Mouse (Mus musculus) neural tube, embryonic 13.5 days (tissue): ENCODE measurements around the gene Vegfb. TPM values are rescaled to one million over a fixed set of nuclear protein-coding genes. Genes with fewer than 3 reads are reported as not detected.
"Not testable (repeated sequence)": the region's sequence is repeated elsewhere in the genome, so short reads cannot be mapped to it uniquely, and the experiment has no call there.

Experiments
- ATAC-seq: fragments of 200-750 bp; cut with Nextera tagmentation; 2 replicates; pipeline ENCODE4 v1.8.0; 2017; ENCODE audit warnings: low read depth, mild to moderate bottlenecking, moderate TSS enrichment, moderate library complexity
- H3K27ac ChIP-seq: fragments of 300-500 bp; sonication (generic); replicated peaks from 2 replicates; pipeline ENCODE4 v1.5.1; 2015; ENCODE audit warnings: moderate library complexity, mild to moderate bottlenecking, inconsistent platforms
- H3K27me3 ChIP-seq: fragments of 300-500 bp; sonication (generic); 2 replicates; pipeline ENCODE4 v1.6.1; 2015; ENCODE audit warnings: mild to moderate bottlenecking, inconsistent platforms
- H3K36me3 ChIP-seq: fragments of 300-500 bp; sonication (generic); 2 replicates; pipeline ENCODE4 v1.6.1; 2015; ENCODE audit warnings: mild to moderate bottlenecking, inconsistent platforms
- H3K4me1 ChIP-seq: fragments of 300-500 bp; sonication (generic); replicated peaks from 2 replicates; pipeline ENCODE4 v1.6.1; 2015; ENCODE audit warnings: inconsistent platforms
- H3K4me2 ChIP-seq: fragments of 300-500 bp; sonication (generic); 2 replicates; pipeline ENCODE4 v1.6.1; 2015; ENCODE audit warnings: inconsistent platforms, mild to moderate bottlenecking, moderate library complexity
- H3K4me3 ChIP-seq: fragments of 300-500 bp; sonication (generic); 2 replicates; pipeline ENCODE4 v1.5.1; 2015; ENCODE audit warnings: mild to moderate bottlenecking, inconsistent platforms
- H3K9ac ChIP-seq: fragments of 300-500 bp; sonication (generic); 2 replicates; pipeline ENCODE4 v1.6.1; 2015; ENCODE audit warnings: moderate library complexity, mild to moderate bottlenecking, inconsistent platforms
- H3K9me3 ChIP-seq: fragments of 300-500 bp; sonication (generic); 2 replicates; pipeline ENCODE4 v1.6.1; 2016; ENCODE audit warnings: inconsistent platforms
- WGBS: fragments of 180-500 bp; shearing (Covaris S2); methylation state at CpG from one replicate; pipeline ENCODE4 v1.1.7; 2015; 5-methylcytosine and 5-hydroxymethylcytosine counted together
- polyA plus RNA-seq: library from polyadenylated mRNA; unstranded; fragments of >200 nt; fragmentation: Nextera tagmentation; extraction: Ambion mirVana; gene quantifications from 2 replicates; pipeline ENCODE4 v1.2.1, GENCODE M21; 2015

Vegfb gene
- polyA plus RNA-seq, 1 experiment from 2014 or later, result 39.3 TPM

DNA sequence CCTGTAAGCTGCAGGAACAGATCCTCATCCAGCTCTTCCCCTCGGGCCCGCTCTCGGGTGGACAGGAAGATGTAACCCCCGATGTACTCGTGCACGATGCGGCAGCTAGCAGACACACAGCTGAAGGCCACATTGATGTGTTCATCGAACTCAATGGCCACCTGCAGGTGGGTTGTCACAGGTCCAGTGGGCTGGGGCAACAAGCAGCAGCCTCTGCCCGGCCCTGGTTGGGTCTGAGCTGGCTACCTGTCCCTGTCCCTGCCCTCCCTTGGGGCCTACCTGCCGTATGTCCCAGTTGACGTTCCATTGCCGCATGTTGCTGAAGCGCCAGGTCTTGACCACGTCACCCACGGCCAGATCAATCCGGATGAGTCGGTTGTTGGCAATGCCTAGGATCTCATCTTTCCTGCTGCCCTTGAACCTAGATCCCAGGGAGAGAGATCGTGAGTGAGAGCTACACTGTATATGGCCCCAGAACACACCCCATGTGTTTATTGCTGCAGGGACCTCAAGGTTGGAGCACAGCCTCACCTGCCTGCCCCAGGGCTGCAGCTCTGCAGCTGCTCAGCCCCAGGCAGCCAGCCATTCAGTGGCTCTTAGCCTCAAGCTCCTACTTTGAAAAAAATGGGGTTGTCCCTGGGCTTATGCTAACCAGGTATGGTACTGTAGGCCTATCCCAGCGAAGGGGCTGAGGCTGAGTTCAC lies 12.1 kb upstream of the Vegfb start:
- H3K27ac ChIP-seq, result no peak overlapping the region
- WGBS, result 92% methylated on average over 19 of the region's 19 CpGs
- no peak overlapping the region for H3K9ac ChIP-seq
- no peak overlapping the region for H3K4me2 ChIP-seq
- H3K9me3 ChIP-seq, result no peaks in the 10 kb centered on the region
- peaks cover 25% of the 10 kb centered on the region for H3K36me3 ChIP-seq
- H3K4me3 ChIP-seq, result no peak overlapping the region
- H3K27me3 ChIP-seq, result no peaks in the 10 kb centered on the region
- H3K4me1 ChIP-seq, result peaks cover 28% of the 10 kb centered on the region
- ATAC-seq, result no peak

DNA sequence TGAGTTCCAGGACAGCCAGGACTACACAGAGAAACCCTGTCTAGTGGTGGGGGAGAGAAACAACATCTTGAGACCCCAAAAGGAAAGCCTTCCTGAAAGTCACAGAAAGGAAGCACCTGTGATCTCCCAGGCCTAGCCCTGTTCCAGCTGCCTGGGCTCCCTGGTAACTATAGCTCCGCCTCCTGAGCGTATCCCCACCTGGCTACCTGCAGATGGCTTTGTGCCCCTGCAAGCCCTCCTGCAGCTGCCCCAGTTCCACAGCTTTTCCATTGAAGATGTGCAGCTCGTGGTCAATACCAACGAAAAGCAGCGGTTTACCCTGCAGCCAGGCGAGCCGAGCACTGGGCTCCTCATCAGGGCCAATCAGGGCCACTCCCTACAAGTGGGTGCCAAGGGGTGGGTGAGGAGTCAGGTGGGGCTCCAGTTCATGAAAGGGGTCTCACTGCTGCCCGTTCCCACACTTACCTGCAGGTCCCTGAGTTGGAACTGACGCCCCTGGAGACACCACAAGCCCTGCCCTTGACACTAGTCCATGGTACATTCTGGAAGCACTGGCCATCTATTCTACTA lies 10.4 kb upstream of the Vegfb start:
- peaks cover 25% of the 10 kb centered on the region for H3K36me3 ChIP-seq
- no peak overlapping the region for H3K4me2 ChIP-seq
- no peaks in the 10 kb centered on the region for H3K9me3 ChIP-seq
- H3K27ac ChIP-seq, result no peak overlapping the region
- H3K4me1 ChIP-seq, result peaks cover 43% of the 10 kb centered on the region
- WGBS, result 84% methylated on average over 9 of the region's 9 CpGs
- H3K9ac ChIP-seq, result no peak overlapping the region
- no peak overlapping the region for H3K4me3 ChIP-seq
- ATAC-seq, result no peak
- no peaks in the 10 kb centered on the region for H3K27me3 ChIP-seq

DNA sequence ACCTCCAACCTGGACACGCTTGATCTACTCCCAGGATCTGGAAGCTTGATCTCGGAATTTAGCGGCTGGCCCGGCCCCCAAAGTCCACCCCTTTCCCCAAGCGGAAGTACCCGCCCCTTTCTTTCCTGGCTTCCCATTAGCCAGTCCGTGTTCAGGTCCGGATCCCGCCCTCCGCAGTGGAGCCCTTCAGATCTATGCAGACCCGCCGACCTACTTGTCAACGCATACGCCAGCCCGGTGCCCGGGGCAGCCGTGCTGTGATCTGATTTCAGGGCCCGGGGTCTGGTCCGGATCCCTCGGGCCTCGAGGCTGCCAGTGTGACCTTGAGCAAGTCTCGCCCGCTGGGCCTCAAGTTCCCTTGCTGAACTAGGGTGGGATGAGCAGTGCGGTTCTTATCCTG lies 8.6 kb upstream of the Vegfb start, which contains the start of the genes Nudt22 and Trpt1:
TSS of gene Nudt22 (minus strand) at position 112 of the 400 bp plus-strand sequence.
TSS of gene Trpt1 (plus strand) at position 126 of the 400 bp plus-strand sequence.
- Histone ChIP-seq H3K4me3 (peak within 1 kb of the TSS; percentile 69), H3K36me3 (peaks cover 25% of the 10 kb centered on the region), H3K9me3 (no peaks in the 10 kb centered on the region), H3K4me2 (peak within 1 kb of the TSS; percentile 79), H3K4me1 (peaks cover 52% of the 10 kb centered on the region), H3K27ac (peak within 1 kb of the TSS; percentile 76), H3K9ac (peak within 1 kb of the TSS; percentile 82), H3K27me3 (no peaks in the 10 kb centered on the region)
- ATAC-seq, result peak; percentile 72
- WGBS, result under 1% methylated on average over 24 of the region's 24 CpGs

DNA sequence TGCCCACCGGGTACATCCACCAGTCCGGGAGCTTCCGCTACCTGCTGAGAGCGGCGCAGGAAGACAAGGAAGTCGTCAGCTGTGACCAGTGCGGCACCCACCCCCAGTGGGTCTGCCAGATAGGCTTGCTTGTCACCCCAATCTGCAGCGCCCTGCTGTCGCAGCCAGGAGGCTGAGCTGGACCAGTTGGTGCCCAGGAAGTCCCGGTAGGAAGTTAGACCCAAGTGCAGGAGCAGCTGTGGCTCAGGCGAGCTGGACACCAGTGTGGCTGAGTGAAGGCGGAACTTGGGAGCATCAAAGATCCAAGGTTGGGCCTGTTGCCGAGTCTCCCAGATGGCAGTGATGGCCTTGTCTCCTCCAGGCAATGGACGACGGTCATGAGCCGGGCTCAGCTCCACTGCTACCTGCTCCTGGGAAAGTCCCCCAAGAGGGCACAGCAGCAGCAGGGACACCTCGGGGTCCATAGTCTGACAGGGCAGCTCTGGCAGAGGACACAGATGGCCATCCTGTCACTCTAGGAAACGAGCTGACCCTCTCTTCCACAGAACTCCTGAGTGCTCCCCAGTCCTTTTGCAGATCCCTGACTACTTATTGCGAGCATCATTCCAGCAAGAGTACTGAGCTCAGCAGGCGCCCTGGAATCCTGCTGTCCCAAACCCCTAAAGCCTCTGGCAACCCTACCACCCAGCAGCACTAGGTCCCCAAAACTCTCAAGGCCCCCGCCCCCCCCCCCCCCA lies 8.0 kb upstream of the Vegfb start:
- Histone ChIP-seq H3K36me3 (peaks cover 24% of the 10 kb centered on the region), H3K4me2 (peak overlapping the region; percentile 79), H3K27ac (peak overlapping the region; percentile 76; the same call in 1 of the 2 replicates), H3K9ac (peak overlapping the region; percentile 82), H3K9me3 (no peaks in the 10 kb centered on the region), H3K27me3 (no peaks in the 10 kb centered on the region), H3K4me3 (peak overlapping the region; percentile 69), H3K4me1 (peaks cover 52% of the 10 kb centered on the region)
- WGBS, result 52% methylated on average over 21 of the region's 21 CpGs
- no peak for ATAC-seq

DNA sequence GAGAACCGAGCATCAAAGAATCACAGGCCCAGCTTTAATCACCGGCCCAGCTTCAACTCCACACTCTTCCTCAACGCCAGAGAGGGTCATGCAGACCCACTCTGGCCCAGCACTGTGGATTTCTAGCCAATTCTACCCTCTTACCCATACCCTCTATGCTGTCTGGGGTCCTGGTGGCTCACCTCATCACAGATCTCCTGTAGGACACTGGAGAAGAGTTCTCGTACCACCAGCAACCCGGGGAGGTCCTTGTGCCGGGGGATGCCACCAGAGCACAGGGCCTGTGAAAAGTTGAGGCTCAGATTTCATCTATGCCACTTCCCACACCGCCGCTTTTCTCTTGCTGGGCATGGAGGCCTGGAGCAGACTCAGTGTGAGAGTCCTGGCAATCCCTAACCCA lies 7.0 kb upstream of the Vegfb start:
- no peak overlapping the region for H3K27ac ChIP-seq
- WGBS, result 89% methylated on average over 8 of the region's 8 CpGs

DNA sequence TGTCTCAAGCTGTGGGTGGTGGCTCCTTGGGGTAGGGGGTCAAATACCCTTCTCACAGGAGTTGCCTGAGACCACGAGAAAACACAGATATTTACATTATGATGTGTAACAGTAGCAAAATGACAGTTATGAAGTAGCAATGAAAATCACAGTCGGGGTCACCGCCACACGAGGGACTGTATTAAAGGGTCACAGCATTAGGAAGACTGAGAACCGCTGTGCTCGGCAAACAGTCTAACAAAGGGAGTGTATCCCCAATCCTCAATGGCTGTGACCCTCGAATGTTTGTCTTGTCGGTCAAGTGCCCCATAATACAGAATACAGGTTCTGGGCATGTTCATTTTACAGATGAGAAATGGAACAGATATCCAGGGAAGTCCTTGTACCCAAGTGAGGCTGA lies 6.6 kb upstream of the Vegfb start:
- no peak for ATAC-seq
- H3K9ac ChIP-seq, result no peak overlapping the region
- H3K36me3 ChIP-seq, result peaks cover 10% of the 10 kb centered on the region
- no peak overlapping the region for H3K4me3 ChIP-seq
- WGBS, result 87% methylated on average over 8 of the region's 8 CpGs
- no peaks in the 10 kb centered on the region for H3K9me3 ChIP-seq
- H3K27ac ChIP-seq, result no peak overlapping the region
- H3K4me2 ChIP-seq, result no peak overlapping the region
- H3K4me1 ChIP-seq, result peaks cover 52% of the 10 kb centered on the region
- no peaks in the 10 kb centered on the region for H3K27me3 ChIP-seq

More for the DNA sequence above, 7.0 kb upstream of the Vegfb start:
- H3K9me3 ChIP-seq, result no peaks in the 10 kb centered on the region
- no peak for ATAC-seq
- no peaks in the 10 kb centered on the region for H3K27me3 ChIP-seq
- no peak overlapping the region for H3K4me3 ChIP-seq
- peak overlapping the region; percentile 82 for H3K9ac ChIP-seq
- peaks cover 52% of the 10 kb centered on the region for H3K4me1 ChIP-seq
- peak overlapping the region; percentile 79; the same call in 1 of the 2 replicates for H3K4me2 ChIP-seq
- H3K36me3 ChIP-seq, result peaks cover 15% of the 10 kb centered on the region

DNA sequence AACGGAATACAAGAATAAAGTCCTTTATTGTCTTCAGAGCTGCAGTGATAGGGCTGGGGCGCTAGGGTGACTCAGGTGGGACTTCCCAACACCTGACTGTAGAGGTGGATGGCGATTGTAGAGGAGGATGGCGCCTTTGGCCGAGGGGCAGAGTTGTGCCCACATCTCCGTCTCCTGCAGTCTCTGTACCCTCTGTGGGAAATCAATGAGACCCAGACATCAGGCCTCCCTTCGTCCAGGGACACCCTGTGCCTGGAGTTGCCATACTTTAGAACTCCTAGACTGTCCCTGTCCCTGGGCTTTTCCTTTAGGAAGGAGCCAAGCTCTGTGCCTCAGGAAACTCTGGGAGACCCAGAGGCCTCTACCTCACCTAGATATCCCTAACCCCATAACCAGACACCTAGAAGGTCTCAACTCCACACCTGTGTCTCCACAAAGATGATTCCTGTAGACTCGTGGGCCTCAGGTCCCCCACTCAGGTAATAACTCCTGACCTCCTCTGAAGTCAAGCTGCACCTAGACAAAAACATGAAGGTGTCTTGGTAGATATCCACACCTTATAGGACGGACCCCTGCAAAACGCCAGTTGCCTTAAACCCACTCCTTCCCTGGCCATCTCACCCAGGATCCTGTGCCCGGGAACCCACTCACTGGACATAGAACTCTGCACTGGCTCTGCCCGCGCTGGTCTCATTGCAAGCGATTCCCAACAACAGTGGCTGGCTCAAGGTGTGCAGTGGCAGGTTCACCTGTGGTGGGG lies 5.7 kb upstream of the Vegfb start:
- Histone ChIP-seq H3K9ac (peak overlapping the region; percentile 67), H3K4me1 (peaks cover 54% of the 10 kb centered on the region), H3K4me3 (peak overlapping the region; percentile 56), H3K27me3 (no peaks in the 10 kb centered on the region), H3K4me2 (peak overlapping the region; percentile 95), H3K36me3 (peaks cover 2% of the 10 kb centered on the region), H3K27ac (peak overlapping the region; percentile 20), H3K9me3 (no peaks in the 10 kb centered on the region)
- no peak for ATAC-seq
- WGBS, result 57% methylated on average over 14 of the region's 14 CpGs

DNA sequence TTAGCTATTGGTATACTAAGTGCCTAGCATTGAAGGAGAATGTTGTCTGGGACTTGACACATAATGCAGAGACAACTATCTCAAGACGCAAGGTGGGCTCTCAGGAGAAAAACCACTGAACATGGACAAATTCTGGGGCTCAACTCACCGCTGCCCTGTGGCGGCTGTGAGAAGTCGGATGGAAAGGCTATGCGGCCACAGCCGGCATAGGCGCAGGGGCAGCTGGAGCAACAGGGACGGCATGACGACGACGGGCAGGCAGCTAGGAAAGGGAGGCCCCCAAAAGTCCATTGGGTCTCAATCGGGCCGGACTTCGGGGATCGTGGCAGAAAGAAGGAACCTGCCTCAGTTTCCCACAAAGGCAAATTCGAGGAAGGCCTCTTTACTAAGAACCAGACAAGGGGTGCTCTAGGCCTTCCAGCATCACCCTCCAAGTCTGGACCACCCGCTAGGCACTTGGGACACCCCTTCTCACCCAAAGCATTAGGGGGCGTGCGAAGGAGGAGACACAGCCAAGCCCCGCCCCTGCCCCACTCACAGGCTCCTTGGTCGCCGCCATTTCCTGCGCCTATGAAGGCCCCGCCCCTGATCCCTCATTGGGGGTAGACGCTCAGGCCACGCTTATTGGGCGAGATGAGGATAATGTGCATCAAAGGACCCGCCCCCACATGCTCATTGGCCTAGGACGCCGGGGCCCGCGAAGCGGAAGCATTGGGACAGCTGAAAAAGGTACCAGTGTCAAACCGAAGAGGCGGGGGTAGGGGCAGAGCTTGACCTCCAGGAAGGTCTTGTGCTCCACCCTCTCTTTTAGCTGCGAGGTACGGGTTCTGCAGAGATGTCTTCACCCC lies 4.8 kb upstream of the Vegfb start, which contains the start of gene Dnajc4:
TSS of gene Dnajc4 (minus strand) at position 562 of the 848 bp plus-strand sequence.
- Histone ChIP-seq H3K4me3 (peak within 1 kb of the TSS; percentile 56), H3K4me1 (peaks cover 57% of the 10 kb centered on the region), H3K27me3 (no peaks in the 10 kb centered on the region), H3K4me2 (peak within 1 kb of the TSS; percentile 95), H3K9me3 (no peaks in the 10 kb centered on the region), H3K9ac (peak within 1 kb of the TSS; percentile 78), H3K27ac (peak within 1 kb of the TSS; percentile 54), H3K36me3 (no peaks in the 10 kb centered on the region)
- 2% methylated on average over 37 of the region's 37 CpGs for WGBS
- ATAC-seq, result peak; percentile 94

DNA sequence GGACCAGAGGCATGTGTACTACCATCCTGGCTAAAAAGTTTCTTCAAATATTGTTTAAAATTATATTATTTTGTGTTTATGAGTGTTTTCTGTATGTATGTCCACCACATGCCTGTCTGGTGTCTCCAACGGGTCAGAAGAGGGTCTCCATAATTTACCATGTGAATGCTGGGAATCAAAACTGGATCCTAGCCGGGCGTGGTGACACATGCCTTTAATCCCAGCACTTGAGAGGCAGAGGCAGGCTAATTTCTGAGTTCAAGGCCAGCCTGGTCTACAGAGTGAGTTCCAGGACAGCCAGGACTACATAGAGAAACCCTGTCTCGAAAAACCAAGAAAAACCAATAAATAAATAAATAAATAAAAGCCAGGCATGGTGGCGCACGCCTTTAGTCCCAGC lies 3.7 kb upstream of the Vegfb start:
- H3K36me3 ChIP-seq, H3K4me3 ChIP-seq, H3K9ac ChIP-seq, H3K9me3 ChIP-seq, H3K27ac ChIP-seq, ATAC-seq, H3K27me3 ChIP-seq: not testable (repeated sequence)
- H3K4me2 ChIP-seq, result peak overlapping the region; percentile 95
- WGBS, result 90% methylated on average over 6 of the region's 6 CpGs
- H3K4me1 ChIP-seq, result peaks cover 56% of the 10 kb centered on the region

DNA sequence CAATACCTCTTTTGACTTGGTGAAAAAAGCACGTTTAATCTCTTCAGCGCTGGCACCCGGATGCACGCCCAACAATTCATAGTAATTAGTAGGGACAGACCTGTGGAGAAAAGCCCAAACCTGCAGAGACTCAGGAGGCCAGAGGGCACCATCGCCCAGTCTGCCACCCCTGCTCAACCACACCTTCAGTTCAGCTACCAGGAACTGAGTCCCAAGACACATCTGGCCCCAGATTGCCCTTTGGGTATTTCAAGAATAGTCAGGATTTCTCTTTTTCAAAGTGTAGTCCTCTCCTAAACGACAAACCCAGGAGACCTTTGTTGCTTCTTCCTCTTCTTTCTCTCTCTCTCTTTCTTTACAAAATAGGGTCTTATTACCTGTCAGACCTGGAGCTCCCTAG lies 3.3 kb upstream of the Vegfb start:
- H3K36me3 ChIP-seq, result no peaks in the 10 kb centered on the region
- H3K4me1 ChIP-seq, result peaks cover 58% of the 10 kb centered on the region

DNA sequence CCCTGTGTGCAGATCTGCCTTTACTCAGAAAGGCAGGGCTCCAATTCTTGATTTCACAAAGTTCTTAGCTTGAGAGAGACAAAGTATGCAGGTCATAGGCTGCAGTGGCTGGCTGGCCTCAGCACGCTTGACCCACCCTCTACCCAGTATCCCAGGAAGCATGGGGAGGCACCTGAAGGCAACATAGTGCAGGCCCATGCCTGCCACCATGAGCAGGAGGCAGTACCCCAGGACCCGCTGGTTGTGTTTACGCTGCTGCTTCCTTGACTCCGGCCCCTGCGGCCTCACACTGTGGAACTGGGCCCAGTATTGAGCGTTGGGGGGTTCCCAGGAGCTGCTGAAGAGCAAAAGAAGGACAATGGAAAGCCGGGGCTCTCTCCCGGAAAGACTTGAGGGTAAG lies 1.8 kb upstream of the Vegfb start:
- Histone ChIP-seq H3K27ac (no peak overlapping the region), H3K36me3 (peaks cover 10% of the 10 kb centered on the region), H3K9me3 (no peaks in the 10 kb centered on the region), H3K4me2 (no peak overlapping the region), H3K4me1 (peaks cover 44% of the 10 kb centered on the region), H3K27me3 (no peaks in the 10 kb centered on the region), H3K9ac (no peak overlapping the region), H3K4me3 (no peak overlapping the region)
- ATAC-seq, result no peak
- WGBS, result 86% methylated on average over 8 of the region's 8 CpGs

More for the DNA sequence above, 3.3 kb upstream of the Vegfb start:
- no peak for ATAC-seq
- Histone ChIP-seq H3K4me3 (no peak overlapping the region), H3K9ac (no peak overlapping the region), H3K4me2 (no peak overlapping the region), H3K27me3 (no peaks in the 10 kb centered on the region), H3K9me3 (no peaks in the 10 kb centered on the region), H3K27ac (no peak overlapping the region)
- WGBS, result 86% methylated on average over 6 of the region's 6 CpGs
